Mouse (Mus musculus): ENCODE data around the gene Ap4e1.

DNA sequence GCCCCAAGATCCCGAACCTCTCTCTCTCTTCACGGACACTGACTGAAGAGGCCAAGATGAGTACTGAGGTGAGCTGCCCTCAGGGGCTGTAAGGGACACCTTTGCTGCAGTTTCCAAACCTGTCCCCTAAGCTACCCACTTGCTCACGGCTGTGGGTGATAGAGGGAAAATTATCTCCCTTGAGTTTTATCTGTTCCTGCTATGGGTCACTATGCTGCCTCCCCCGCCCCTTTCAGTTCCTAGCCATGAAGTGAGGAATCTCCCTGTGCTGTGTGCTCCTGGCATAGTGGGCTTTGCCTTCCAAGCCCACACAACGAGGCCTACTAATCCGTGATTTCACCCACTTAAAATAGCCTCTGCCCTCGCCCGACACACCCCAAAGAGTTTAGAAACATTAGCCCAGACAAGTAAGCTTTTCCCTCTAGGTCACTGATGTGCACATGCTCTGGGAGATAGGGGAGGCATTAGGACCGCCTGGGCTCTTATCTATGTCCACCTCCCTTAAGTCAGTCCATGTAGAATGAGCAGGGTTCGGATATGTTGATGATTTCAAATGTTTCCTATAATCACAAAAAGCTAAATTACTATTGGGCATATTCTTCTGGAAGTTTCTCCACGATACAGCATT is 72.2 kb downstream of the Ap4e1 start:
- TF ChIP-seq CTCF (IDR thresholded peaks at IDR 0.05; ENCODE audit: extremely low read depth, insufficient read length, insufficient replicate concordance, low read depth, low read length): no peak
- no peak for TF ChIP-seq POLR2A (IDR thresholded peaks at IDR 0.05; ENCODE audit: low read depth, low read length)

Measured in small intestine, adult 2 months (tissue).